Mouse (Mus musculus) stomach, postnatal 0 days (tissue): ENCODE measurements around the gene Traf3ip3.

Source experiments
- CTCF ChIP-seq: IDR thresholded peaks from 2 replicates; pipeline ENCODE4 v1.5.1; 2016; ENCODE audit warnings: antibody characterized with exemption, low read depth, mild to moderate bottlenecking, moderate library complexity
- EP300 ChIP-seq: optimal IDR thresholded peaks from 2 replicates; pipeline ENCODE3; 2016; ENCODE audit warnings: antibody characterized with exemption

DNA sequence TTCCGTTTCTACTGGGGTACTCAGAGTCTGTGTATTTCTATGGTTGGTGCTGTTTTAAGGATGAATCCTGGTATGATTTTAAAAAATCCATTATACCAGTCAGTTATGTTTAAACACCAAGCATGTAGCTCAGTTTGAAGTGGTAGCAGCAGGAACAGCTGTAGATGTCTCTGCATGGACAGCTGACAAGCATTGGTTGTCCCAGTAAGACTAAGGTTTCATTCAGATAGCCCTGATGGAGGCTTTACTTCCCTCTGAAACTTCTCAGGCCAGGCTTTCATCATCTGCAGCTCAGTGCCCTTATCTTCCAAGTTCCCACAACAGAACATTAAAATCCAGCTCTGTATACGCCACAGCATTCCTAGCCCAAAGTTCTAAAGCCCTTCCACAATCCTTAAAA lies 31.2 kb upstream of the Traf3ip3 start:
- no peak for TF ChIP-seq CTCF
- no peak for TF ChIP-seq EP300
